Mouse (Mus musculus): ENCODE data around the gene Smarcc2. TPM values are rescaled to one million over a fixed set of nuclear protein-coding genes. Genes with fewer than 3 reads are reported as not detected.
A peak's percentile ranks its signal among the peaks of the same experiment; 100 is the strongest.

The Smarcc2 gene
- 59.2 and 60.3 TPM in 2 replicates for polyA plus RNA-seq (2015; fragmentation: Nextera tagmentation; extraction: Ambion mirVana)

DNA sequence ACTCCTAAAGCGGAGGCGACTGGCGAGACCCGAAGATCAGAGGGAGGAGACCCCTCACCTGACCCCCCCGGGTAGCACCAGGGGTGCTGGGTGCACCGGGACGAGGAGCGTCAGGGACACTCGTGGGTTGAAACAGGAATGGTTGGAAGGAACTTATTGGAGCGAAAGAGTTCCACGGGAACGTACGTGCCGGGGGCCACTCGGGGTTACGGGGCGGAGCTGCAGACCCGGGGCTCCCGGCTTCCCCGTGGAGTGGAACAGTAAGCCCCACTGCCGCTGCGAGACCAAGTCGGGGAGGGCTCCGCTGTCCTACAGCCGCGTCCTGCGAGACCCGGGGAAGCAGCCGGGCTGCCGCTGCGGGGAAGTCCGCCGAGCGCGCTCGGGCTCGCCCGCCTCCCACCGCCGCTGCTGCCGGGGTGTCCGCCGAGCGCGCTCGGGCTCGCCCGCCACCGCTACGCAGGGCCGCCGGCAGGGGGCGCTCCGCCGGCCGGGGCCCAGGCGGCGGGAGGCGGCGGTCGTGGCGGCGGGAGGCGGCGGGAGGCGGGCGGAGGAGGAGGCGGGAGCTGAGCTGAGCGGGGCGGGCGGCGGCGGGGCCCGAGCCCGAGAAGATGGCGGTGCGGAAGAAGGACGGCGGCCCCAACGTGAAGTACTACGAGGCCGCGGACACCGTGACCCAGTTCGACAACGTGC lies at the start of gene Smarcc2:
Gene Smarcc2 (plus strand): TSS at position 530 of the 690 bp plus-strand sequence.
- Histone ChIP-seq H3K36me3 (peaks cover 20% of the 10 kb centered on the region), H3K4me2 (peak within 1 kb of the TSS; percentile 81), H3K4me3 (peak within 1 kb of the TSS; percentile 85), H3K9me3 (replicated peaks) (no peaks in the 10 kb centered on the region), H3K9ac (peak within 1 kb of the TSS; percentile 94), H3K27ac (peak within 1 kb of the TSS; percentile 98), H3K4me1 (replicated peaks) (peaks cover 15% of the 10 kb centered on the region), H3K27me3 (no peaks in the 10 kb centered on the region)
- WGBS: under 1% methylated on average over 81 of the region's 86 CpGs
- peak; percentile 80 for ATAC-seq (replicated peaks; ENCODE audit: insufficient number of reproducible peaks, insufficient read depth, low FRiP score, low read depth)

DNA sequence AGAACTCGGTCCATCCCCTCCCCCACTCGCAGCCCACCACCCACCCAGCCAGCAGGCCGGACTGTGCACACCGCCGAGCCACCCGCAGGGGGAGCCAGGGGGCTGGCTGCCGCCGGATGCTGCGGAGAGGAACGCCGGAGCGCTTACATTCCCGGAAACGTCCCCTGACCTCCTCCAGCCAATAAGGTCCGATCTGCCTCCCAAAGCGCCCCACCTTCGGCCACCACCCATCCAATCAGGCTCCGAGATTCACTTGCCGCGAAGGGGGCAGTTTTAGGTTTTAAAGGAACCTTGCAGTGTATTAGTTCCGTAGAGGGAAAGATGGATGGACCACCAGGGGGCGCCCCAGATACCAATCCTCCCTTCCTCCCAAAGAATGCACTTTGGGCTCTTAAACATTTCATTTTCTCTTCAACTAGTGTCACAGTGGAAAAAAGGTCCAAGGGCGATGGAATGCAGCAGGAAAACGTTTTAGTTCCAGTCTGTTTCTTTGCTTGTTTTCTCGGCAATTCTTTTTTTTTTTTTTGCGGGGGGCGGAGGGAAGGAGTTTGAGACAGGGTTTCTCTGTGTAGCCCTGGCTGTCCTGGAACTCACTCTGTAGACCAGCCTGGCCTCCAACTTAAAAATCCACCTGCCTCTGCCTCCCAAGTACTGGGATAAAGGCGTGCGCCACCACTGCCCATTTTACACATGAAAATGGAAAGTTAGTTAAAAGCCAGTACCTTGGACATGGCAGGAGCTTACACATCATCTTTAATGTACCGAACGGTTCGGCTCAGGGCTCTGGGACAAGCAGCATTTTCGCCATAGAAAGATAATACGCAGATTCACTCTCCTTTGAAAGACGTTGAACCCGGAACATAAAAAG lies 49.1 kb upstream of the Smarcc2 start:
- Histone ChIP-seq H3K9ac (peak overlapping the region; percentile 84), H3K9me3 (replicated peaks) (no peaks in the 10 kb centered on the region), H3K4me3 (peak overlapping the region; percentile 87), H3K4me2 (peak overlapping the region; percentile 93), H3K4me1 (replicated peaks) (peaks cover 38% of the 10 kb centered on the region), H3K27me3 (no peaks in the 10 kb centered on the region), H3K36me3 (peaks cover 12% of the 10 kb centered on the region; the same call in 1 of the 2 replicates), H3K27ac (peak overlapping the region; percentile 97)
- 6% methylated on average over 36 of the region's 36 CpGs for WGBS
- peak; percentile 94 for ATAC-seq (replicated peaks; ENCODE audit: insufficient number of reproducible peaks, insufficient read depth, low FRiP score, low read depth)

DNA sequence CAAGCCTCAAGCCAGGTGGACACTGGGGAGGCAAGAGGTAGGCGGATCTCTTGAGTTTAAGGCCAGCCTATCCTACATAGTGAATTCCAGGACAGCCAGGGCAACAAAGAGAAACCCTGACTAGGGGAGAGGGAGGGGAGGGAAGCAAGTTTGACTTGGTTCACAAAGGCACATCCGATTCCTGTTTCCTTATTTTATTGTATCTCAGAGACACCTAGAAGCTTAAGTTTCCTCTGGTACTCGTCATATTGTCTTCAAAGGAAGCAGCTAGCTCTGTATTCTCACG lies 48.5 kb upstream of the Smarcc2 start:
- H3K9ac ChIP-seq: peak overlapping the region; percentile 84
- H3K9me3 ChIP-seq (replicated peaks): no peaks in the 10 kb centered on the region
- peak overlapping the region; percentile 97 for H3K27ac ChIP-seq
- H3K36me3 ChIP-seq: peaks cover 15% of the 10 kb centered on the region; the same call in 1 of the 2 replicates
- 24% methylated on average over 4 of the region's 4 CpGs for WGBS
- H3K4me3 ChIP-seq: peak overlapping the region; percentile 87
- peaks cover 40% of the 10 kb centered on the region for H3K4me1 ChIP-seq (replicated peaks)
- peak overlapping the region; percentile 93 for H3K4me2 ChIP-seq
- no peak for ATAC-seq (replicated peaks; ENCODE audit: insufficient number of reproducible peaks, insufficient read depth, low FRiP score, low read depth)
- H3K27me3 ChIP-seq: no peaks in the 10 kb centered on the region

DNA sequence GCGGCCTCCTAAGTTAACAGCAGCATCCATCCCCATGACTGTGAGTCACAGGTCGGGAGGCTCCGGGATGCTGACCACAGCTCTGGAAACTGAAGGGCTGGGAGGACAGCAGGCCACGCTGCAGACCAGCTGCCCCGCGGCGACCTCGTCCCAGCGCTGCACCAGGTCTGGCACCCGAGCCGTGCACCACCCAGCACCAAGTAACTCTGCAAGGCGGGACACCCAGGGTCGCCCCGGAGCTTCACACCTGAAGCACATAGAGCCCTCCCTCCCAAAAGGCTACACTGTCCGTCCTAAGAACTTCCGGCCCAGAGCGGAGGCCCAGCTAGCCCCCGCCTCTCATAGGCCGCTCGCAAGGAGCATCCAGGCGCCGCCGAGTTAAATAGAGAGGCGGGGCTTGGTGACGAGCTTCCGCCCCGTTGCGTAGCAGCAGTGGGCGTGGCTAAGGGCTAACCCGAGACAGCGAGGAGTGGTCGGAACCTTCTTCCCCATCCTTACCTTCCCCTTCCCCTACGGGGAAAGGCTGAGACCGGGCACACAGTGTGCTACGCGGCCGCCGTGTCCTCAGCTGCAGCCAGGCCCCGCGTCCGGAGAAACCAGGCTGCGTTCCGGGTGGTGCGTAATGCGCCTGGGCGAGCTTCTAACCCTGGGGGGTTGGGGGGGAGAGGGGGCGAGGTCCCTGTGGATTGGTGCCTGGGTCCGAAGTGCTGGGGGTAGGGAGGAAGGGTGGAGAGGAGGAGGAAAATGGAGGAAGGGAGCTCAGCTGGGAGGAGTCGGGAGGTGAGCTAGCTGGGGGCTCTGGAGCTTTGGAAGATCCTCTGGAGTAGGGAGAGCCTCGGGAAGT lies 47.6 kb upstream of the Smarcc2 start, which contains the start of the genes Nabp2 and Rnf41:
Gene Nabp2 (minus strand): TSS at position 282 of the 844 bp plus-strand sequence.
Gene Rnf41 (plus strand): TSS at position 447 of the 844 bp plus-strand sequence.
- Histone ChIP-seq H3K9me3 (replicated peaks) (no peaks in the 10 kb centered on the region), H3K27me3 (no peaks in the 10 kb centered on the region), H3K4me2 (peak within 1 kb of the TSS; percentile 93), H3K36me3 (peaks cover 22% of the 10 kb centered on the region), H3K4me3 (peak within 1 kb of the TSS; percentile 87), H3K9ac (peak within 1 kb of the TSS; percentile 84), H3K4me1 (replicated peaks) (peaks cover 40% of the 10 kb centered on the region), H3K27ac (peak within 1 kb of the TSS; percentile 97)
- under 1% methylated on average over 50 of the region's 50 CpGs for WGBS
- peak; percentile 89 for ATAC-seq (replicated peaks; ENCODE audit: insufficient number of reproducible peaks, insufficient read depth, low FRiP score, low read depth)

DNA sequence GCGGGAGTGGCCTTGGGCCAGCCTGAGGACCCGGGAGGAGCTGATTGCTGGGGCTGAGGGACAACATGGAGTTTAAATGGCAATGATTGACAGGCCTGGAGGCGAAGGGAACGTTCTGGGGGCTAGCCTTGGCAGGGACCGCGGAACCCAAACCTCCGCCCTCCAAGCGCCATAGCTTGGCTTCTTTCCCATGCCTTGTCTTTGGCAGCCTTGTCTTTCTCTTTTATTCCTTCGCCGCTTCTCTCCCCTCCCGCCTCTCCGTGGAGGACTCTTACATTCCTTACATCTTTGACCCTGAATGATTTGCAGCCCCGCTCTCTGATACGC lies 47.0 kb upstream of the Smarcc2 start:
- Histone ChIP-seq H3K36me3 (peaks cover 27% of the 10 kb centered on the region), H3K9ac (peak overlapping the region; percentile 84), H3K4me2 (peak overlapping the region; percentile 93), H3K4me3 (peak overlapping the region; percentile 87), H3K27me3 (no peaks in the 10 kb centered on the region), H3K27ac (peak overlapping the region; percentile 97), H3K4me1 (replicated peaks) (peaks cover 40% of the 10 kb centered on the region), H3K9me3 (replicated peaks) (no peaks in the 10 kb centered on the region)
- ATAC-seq (replicated peaks; ENCODE audit: insufficient number of reproducible peaks, insufficient read depth, low FRiP score, low read depth): no peak
- WGBS: 0% methylated on average over 14 of the region's 14 CpGs

DNA sequence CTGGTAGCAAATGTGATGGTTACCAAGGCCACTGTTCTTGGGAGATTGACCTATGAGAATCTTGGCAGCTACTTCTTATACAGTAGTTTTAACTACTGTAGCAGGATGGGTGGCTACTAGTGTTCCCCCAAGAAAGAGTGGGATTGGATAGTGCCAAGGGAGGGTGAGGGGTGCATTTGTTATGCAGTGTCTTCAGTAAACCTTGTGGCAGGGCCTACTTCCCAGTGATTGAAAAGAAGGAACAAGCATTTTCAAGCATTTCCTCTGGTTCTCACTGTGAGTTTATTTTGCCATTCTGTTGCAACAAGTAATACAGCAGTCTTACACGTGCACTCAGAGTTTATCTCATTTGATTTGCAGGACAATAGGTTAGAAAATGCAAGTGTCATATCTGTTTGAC lies 46.5 kb upstream of the Smarcc2 start:
- Histone ChIP-seq H3K9me3 (replicated peaks) (no peaks in the 10 kb centered on the region), H3K36me3 (peaks cover 29% of the 10 kb centered on the region), H3K9ac (peak overlapping the region; percentile 84), H3K4me1 (replicated peaks) (peaks cover 40% of the 10 kb centered on the region), H3K4me2 (peak overlapping the region; percentile 93), H3K27me3 (no peaks in the 10 kb centered on the region), H3K27ac (peak overlapping the region; percentile 97), H3K4me3 (peak overlapping the region; percentile 87)
- 17% methylated on average over 1 of the region's 1 CpGs for WGBS
- ATAC-seq (replicated peaks; ENCODE audit: insufficient number of reproducible peaks, insufficient read depth, low FRiP score, low read depth): no peak

DNA sequence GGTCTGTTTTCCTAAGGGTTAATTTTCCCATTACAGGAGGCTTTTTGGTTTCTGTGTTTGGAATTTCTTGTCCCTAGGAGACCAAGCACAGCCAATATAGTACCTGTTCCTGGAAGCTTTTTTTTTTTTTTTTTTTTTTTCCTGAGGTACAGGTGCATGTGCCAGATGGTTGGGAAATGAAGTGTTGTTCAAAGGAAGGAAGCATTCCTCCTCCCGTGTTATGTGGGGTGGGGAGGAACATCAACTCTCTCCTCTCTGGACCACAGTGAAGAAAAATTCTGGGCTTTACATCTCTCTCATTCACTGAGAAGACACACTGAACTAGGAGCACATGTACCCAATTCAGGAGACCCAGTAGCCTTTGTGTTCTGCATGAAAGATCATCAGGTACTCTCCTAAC lies 46.0 kb upstream of the Smarcc2 start:
- ATAC-seq (replicated peaks; ENCODE audit: insufficient number of reproducible peaks, insufficient read depth, low FRiP score, low read depth): no peak
- Histone ChIP-seq H3K27ac (peak overlapping the region; percentile 97; the same call in 1 of the 2 replicates), H3K4me3 (peak overlapping the region; percentile 87), H3K4me1 (replicated peaks) (peaks cover 40% of the 10 kb centered on the region), H3K36me3 (peaks cover 32% of the 10 kb centered on the region), H3K27me3 (no peaks in the 10 kb centered on the region), H3K9me3 (replicated peaks) (no peaks in the 10 kb centered on the region), H3K4me2 (peak overlapping the region; percentile 93; the same call in 1 of the 2 replicates), H3K9ac (no peak overlapping the region)
- 63% methylated on average over 1 of the region's 1 CpGs for WGBS

DNA sequence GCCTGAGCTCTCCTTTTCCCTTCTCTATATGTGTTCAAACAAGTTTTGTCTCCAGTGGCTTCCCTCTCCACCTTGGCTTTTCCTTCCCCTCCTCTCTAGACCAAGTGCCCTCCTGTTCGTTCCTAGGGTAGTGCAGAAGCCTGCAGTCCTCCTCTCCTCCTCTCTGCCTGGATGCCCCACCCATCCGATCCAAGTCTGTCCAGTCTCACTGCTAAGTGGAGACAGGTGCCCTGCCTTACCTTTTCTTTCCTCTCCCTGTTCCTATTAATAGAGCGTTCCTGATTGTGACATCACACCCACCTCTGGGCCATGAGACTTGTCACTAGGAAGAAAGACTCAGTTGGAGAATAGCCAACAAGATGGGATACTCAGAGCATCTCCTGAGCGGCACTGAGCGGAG lies 44.2 kb upstream of the Smarcc2 start:
- Histone ChIP-seq H3K4me1 (replicated peaks) (peaks cover 35% of the 10 kb centered on the region), H3K27me3 (no peaks in the 10 kb centered on the region), H3K36me3 (peaks cover 47% of the 10 kb centered on the region), H3K4me3 (no peak overlapping the region), H3K4me2 (no peak overlapping the region), H3K27ac (no peak overlapping the region), H3K9ac (no peak overlapping the region), H3K9me3 (replicated peaks) (no peaks in the 10 kb centered on the region)
- no peak for ATAC-seq (replicated peaks; ENCODE audit: insufficient number of reproducible peaks, insufficient read depth, low FRiP score, low read depth)
- 65% methylated on average over 5 of the region's 5 CpGs for whole genome bisulfite sequencing

DNA sequence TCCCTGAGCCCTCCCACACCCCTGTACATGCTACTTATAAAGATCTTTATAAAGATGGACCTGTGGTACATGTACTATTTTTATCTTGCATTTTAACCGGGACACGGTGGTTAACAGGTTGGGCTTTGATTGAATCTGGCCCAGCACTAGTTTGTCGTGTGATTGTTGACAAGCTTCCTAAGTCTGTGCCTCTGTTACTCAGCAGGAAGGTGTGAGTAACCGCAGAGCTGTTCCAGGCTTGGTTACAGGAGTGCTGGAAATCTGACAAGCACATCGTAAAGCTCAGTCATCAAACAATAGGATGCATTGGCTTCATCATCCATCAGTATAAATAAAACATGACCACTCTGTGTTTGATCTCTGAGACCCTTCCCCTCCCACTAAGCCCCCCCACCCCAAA lies 36.6 kb upstream of the Smarcc2 start:
- 51% methylated on average over 5 of the region's 5 CpGs for WGBS
- H3K27me3 ChIP-seq: no peaks in the 10 kb centered on the region
- no peaks in the 10 kb centered on the region for H3K9me3 ChIP-seq (replicated peaks)
- ATAC-seq (replicated peaks; ENCODE audit: insufficient number of reproducible peaks, insufficient read depth, low FRiP score, low read depth): no peak
- no peak overlapping the region for H3K9ac ChIP-seq
- peaks cover 49% of the 10 kb centered on the region for H3K36me3 ChIP-seq
- no peak overlapping the region for H3K4me2 ChIP-seq
- H3K4me1 ChIP-seq (replicated peaks): no peaks in the 10 kb centered on the region
- no peak overlapping the region for H3K27ac ChIP-seq
- no peak overlapping the region for H3K4me3 ChIP-seq

DNA sequence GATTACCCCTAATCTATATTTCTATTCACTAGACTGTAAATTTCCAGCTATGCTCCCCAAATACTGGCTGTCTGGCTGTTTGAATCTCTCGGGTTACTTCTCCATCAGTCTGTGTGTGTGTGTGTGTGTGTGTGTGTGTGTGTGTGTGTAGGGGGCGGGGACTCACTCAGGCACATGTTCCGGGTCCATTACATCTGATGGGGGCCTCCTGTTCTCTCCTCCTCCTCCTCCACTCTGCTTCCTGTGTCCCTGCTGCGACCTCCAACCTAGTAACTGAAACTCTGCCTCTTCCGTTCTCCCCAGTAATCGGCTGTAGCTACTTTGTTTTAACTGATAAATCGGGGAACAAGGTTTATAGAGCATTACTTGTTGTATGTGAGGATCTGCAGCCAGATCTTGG lies 34.4 kb upstream of the Smarcc2 start:
- no peaks in the 10 kb centered on the region for H3K4me1 ChIP-seq (replicated peaks)
- H3K4me3 ChIP-seq: no peak overlapping the region
- no peak overlapping the region for H3K27ac ChIP-seq
- ATAC-seq (replicated peaks; ENCODE audit: insufficient number of reproducible peaks, insufficient read depth, low FRiP score, low read depth): no peak
- H3K36me3 ChIP-seq: peaks cover 40% of the 10 kb centered on the region
- H3K9ac ChIP-seq: no peak overlapping the region
- H3K27me3 ChIP-seq: no peaks in the 10 kb centered on the region
- H3K4me2 ChIP-seq: no peak overlapping the region
- WGBS: 29% methylated on average over 7 of the region's 7 CpGs
- H3K9me3 ChIP-seq (replicated peaks): no peaks in the 10 kb centered on the region

DNA sequence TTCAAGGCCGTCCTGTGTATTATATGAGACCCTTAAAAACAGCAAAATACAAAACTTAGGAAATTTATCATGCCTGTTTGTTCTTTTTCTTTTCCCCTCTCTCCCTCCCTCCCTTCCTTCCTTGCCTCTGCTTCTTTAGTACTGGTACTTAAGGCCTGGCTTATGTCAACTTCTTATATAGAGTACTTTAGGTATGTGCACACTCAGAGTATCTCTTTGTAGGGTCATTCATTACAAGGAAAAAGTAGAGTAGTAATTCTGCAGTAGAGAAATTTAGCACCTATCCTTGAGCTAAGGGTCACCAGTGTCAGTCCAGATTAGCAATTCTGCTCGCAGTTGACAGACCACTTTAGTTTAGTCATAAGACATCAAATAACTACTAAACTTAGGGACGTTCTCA lies 33.8 kb upstream of the Smarcc2 start:
- no peaks in the 10 kb centered on the region for H3K27me3 ChIP-seq
- WGBS: 75% methylated on average over 3 of the region's 3 CpGs
- no peak overlapping the region for H3K27ac ChIP-seq
- no peak for ATAC-seq (replicated peaks; ENCODE audit: insufficient number of reproducible peaks, insufficient read depth, low FRiP score, low read depth)
- peaks cover 41% of the 10 kb centered on the region for H3K36me3 ChIP-seq
- H3K4me3 ChIP-seq: no peak overlapping the region
- H3K9me3 ChIP-seq (replicated peaks): no peaks in the 10 kb centered on the region
- H3K9ac ChIP-seq: no peak overlapping the region
- H3K4me2 ChIP-seq: no peak overlapping the region
- no peaks in the 10 kb centered on the region for H3K4me1 ChIP-seq (replicated peaks)

All from heart, embryonic 15.5 days (tissue).